In genomic region chr17:7151446-7152100, GRCm38 (mm10) we compare ENCODE assay signal across 21 mouse cellular contexts. TPM values are rescaled to one million over a fixed set of nuclear protein-coding genes. Genes with fewer than 3 reads are reported as not detected.
DNase-seq lines count a peak whose midpoint lies in the region; ATAC-seq and TF ChIP-seq lines count a peak whose summit lies in the region.
"Had no signal": no experiment of that assay in that cellular context is flagged by ENCODE, and none has a peak within 500 bp of the region (broad histone marks: within the 10 kb centered on the region; RNA-seq: fewer than 3 reads in every experiment).

No protein-coding gene starts in this region.

- no peaks in the 10 kb centered on the region for H3K36me3 ChIP-seq in forebrain, embryonic 12.5 days (replicated peaks)
- no peaks in the 10 kb centered on the region for H3K36me3 ChIP-seq in forebrain, embryonic 14.5 days (ENCODE audit: control insufficient read depth, insufficient read depth, low read length)
- H3K36me3 ChIP-seq in hindbrain, postnatal 0 days (ENCODE audit: insufficient read depth, low read length), result no peaks in the 10 kb centered on the region
- no peaks in the 10 kb centered on the region for H3K36me3 ChIP-seq in hindbrain, embryonic 11.5 days (ENCODE audit: control insufficient read depth, insufficient read depth, low read length)
- no peaks in the 10 kb centered on the region for H3K36me3 ChIP-seq in midbrain, embryonic 16.5 days (ENCODE audit: control insufficient read depth, insufficient read depth, low read length)
- H3K36me3 ChIP-seq in midbrain, embryonic 10.5 days, result no peaks in the 10 kb centered on the region
- H3K36me3 ChIP-seq: embryonic facial prominence, embryonic 12.5 days; G1E; heart, embryonic 12.5 days; intestine, embryonic 15.5 days had no signal

- peak overlapping the region; percentile 5; the same call in 1 of the 2 replicates for H3K9ac ChIP-seq in forebrain, embryonic 12.5 days
- no peak overlapping the region for H3K9ac ChIP-seq in forebrain, embryonic 14.5 days (ENCODE audit: low read length)
- no peak overlapping the region for H3K9ac ChIP-seq in hindbrain, postnatal 0 days (replicated peaks; ENCODE audit: low read length)
- H3K9ac ChIP-seq in hindbrain, embryonic 11.5 days (ENCODE audit: low read depth, low read length), result no peak overlapping the region
- H3K9ac ChIP-seq in midbrain, embryonic 16.5 days (ENCODE audit: low read depth, low read length), result no peak overlapping the region
- H3K9ac ChIP-seq: embryonic facial prominence, embryonic 12.5 days; heart, embryonic 12.5 days; intestine, embryonic 15.5 days had no signal

- 80% methylated on average over 6 of the region's 6 CpGs for WGBS in forebrain, embryonic 12.5 days
- WGBS in forebrain, embryonic 14.5 days, result 69% methylated on average over 6 of the region's 6 CpGs
- WGBS in hindbrain, postnatal 0 days, result 53% methylated on average over 6 of the region's 6 CpGs
- WGBS in hindbrain, embryonic 11.5 days, result 78% methylated on average over 6 of the region's 6 CpGs
- 76% methylated on average over 6 of the region's 6 CpGs for WGBS in midbrain, embryonic 16.5 days
- WGBS in midbrain, embryonic 10.5 days, result 88% methylated on average over 6 of the region's 6 CpGs

- DNase-seq in forebrain, embryonic 14.5 days (ENCODE audit: low spot score), result no peak
- no peak for DNase-seq in gastrocnemius, adult 2 months
- DNase-seq in gastrocnemius, postnatal 4 days (ENCODE audit: low spot score in 2 of 2), result no peak
- peak; percentile 60 for DNase-seq in hindbrain, postnatal 0 days (ENCODE audit: low spot score)
- no peak for DNase-seq in hindbrain, embryonic 11.5 days (ENCODE audit: low spot score)
- DNase-seq in midbrain, embryonic 10.5 days (ENCODE audit: low spot score), result no peak
- DNase-seq: adrenal gland, postnatal 10 days; B cell, adult 2 months; cerebellum, adult 11-12 months; cerebellum, adult 9-10 months; cerebellum, postnatal 25 days; gastrocnemius, postnatal 10 days; heart, adult 2 months; kidney, adult 18-20 months had no signal

- intact Hi-C loops in gastrocnemius, adult 2 months (cut with DNase I), result no loop called here

- H3K4me3 ChIP-seq in forebrain, embryonic 12.5 days (replicated peaks), result no peak overlapping the region
- H3K4me3 ChIP-seq in forebrain, embryonic 14.5 days (ENCODE audit: low read depth, low read length), result no peak overlapping the region
- no peak overlapping the region for H3K4me3 ChIP-seq in gastrocnemius, adult 2 months
- no peak overlapping the region for H3K4me3 ChIP-seq in hindbrain, postnatal 0 days (ENCODE audit: low read length)
- H3K4me3 ChIP-seq in hindbrain, embryonic 11.5 days (ENCODE audit: low read depth, low read length), result no peak overlapping the region
- no peak overlapping the region for H3K4me3 ChIP-seq in midbrain, embryonic 16.5 days (ENCODE audit: low read depth, low read length)
- H3K4me3 ChIP-seq in midbrain, embryonic 10.5 days, result no peak overlapping the region
- H3K4me3 ChIP-seq: embryonic facial prominence, embryonic 12.5 days; heart, adult 2 months; heart, embryonic 12.5 days; intestine, embryonic 15.5 days had no signal

- TF ChIP-seq CTCF in gastrocnemius, adult 2 months (IDR thresholded peaks at IDR 0.05), result no peak
- no peak for TF ChIP-seq CTCF in hindbrain, postnatal 0 days (IDR thresholded peaks at IDR 0.05; ENCODE audit: low read depth)

- no peaks in the 10 kb centered on the region for H3K27me3 ChIP-seq in forebrain, embryonic 12.5 days
- H3K27me3 ChIP-seq in forebrain, embryonic 14.5 days (replicated peaks; ENCODE audit: control insufficient read depth, insufficient read depth, low read length), result no peaks in the 10 kb centered on the region
- no peaks in the 10 kb centered on the region for H3K27me3 ChIP-seq in hindbrain, postnatal 0 days (ENCODE audit: insufficient read depth, low read length)
- no peaks in the 10 kb centered on the region for H3K27me3 ChIP-seq in hindbrain, embryonic 11.5 days (ENCODE audit: control insufficient read depth, insufficient read depth, low read length)
- H3K27me3 ChIP-seq in midbrain, embryonic 16.5 days (ENCODE audit: control insufficient read depth, insufficient read depth, low read depth, low read length), result no peaks in the 10 kb centered on the region
- H3K27me3 ChIP-seq in midbrain, embryonic 10.5 days (ENCODE audit: low read depth, poor library complexity, severe bottlenecking), result no peaks in the 10 kb centered on the region
- H3K27me3 ChIP-seq: embryonic facial prominence, embryonic 12.5 days; intestine, embryonic 15.5 days had no signal

- H3K4me1 ChIP-seq in forebrain, embryonic 12.5 days, result peaks cover 3% of the 10 kb centered on the region; the same call in 1 of the 2 replicates
- H3K4me1 ChIP-seq in forebrain, embryonic 14.5 days (ENCODE audit: control insufficient read depth, insufficient read depth, low read length), result no peaks in the 10 kb centered on the region
- H3K4me1 ChIP-seq in hindbrain, postnatal 0 days (ENCODE audit: insufficient read depth, low read length), result no peaks in the 10 kb centered on the region; the same call in 1 of the 2 replicates
- H3K4me1 ChIP-seq in hindbrain, embryonic 11.5 days (replicated peaks; ENCODE audit: control insufficient read depth, insufficient read depth, low read length), result no peaks in the 10 kb centered on the region; the same call in 1 of the 2 replicates
- peaks cover 8% of the 10 kb centered on the region for H3K4me1 ChIP-seq in midbrain, embryonic 16.5 days (ENCODE audit: control insufficient read depth, insufficient read depth, low read length)
- peaks cover 7% of the 10 kb centered on the region for H3K4me1 ChIP-seq in midbrain, embryonic 10.5 days
- H3K4me1 ChIP-seq: embryonic facial prominence, embryonic 12.5 days; intestine, embryonic 15.5 days had no signal

- ATAC-seq in forebrain, embryonic 12.5 days (ENCODE audit: low FRiP score), result no peak
- no peak for ATAC-seq in forebrain, embryonic 14.5 days
- ATAC-seq in hindbrain, postnatal 0 days, result peak; percentile 90
- no peak for ATAC-seq in hindbrain, embryonic 11.5 days (ENCODE audit: low FRiP score)
- peak; percentile 55; the same call in 1 of the 2 replicates for ATAC-seq in midbrain, embryonic 16.5 days
- ATAC-seq: CD4-positive, CD25-positive, alpha-beta regulatory T cell, adult 4 months; intestine, embryonic 15.5 days had no signal

- no peak overlapping the region for H3K27ac ChIP-seq in forebrain, embryonic 12.5 days
- no peak overlapping the region for H3K27ac ChIP-seq in forebrain, embryonic 14.5 days (ENCODE audit: low read depth, low read length)
- H3K27ac ChIP-seq in gastrocnemius, adult 2 months, result peak overlapping the region; percentile 28; the same call in 1 of the 2 replicates
- H3K27ac ChIP-seq in hindbrain, postnatal 0 days, result peak overlapping the region; percentile 56; the same call in 1 of the 2 replicates
- H3K27ac ChIP-seq in hindbrain, embryonic 11.5 days (ENCODE audit: low read depth, low read length), result no peak overlapping the region
- H3K27ac ChIP-seq in midbrain, embryonic 16.5 days (ENCODE audit: low read length), result no peak overlapping the region
- no peak overlapping the region for H3K27ac ChIP-seq in midbrain, embryonic 10.5 days (replicated peaks)
- H3K27ac ChIP-seq: embryonic facial prominence, embryonic 12.5 days; heart, adult 2 months; intestine, embryonic 15.5 days had no signal

- no peaks in the 10 kb centered on the region for H3K9me3 ChIP-seq in forebrain, embryonic 12.5 days
- no peaks in the 10 kb centered on the region for H3K9me3 ChIP-seq in forebrain, embryonic 14.5 days (replicated peaks; ENCODE audit: control insufficient read depth, low read length)
- no peaks in the 10 kb centered on the region for H3K9me3 ChIP-seq in hindbrain, postnatal 0 days (ENCODE audit: low read length)
- H3K9me3 ChIP-seq in hindbrain, embryonic 11.5 days (ENCODE audit: control insufficient read depth, low read length), result no peaks in the 10 kb centered on the region
- no peaks in the 10 kb centered on the region for H3K9me3 ChIP-seq in midbrain, embryonic 16.5 days (replicated peaks; ENCODE audit: control insufficient read depth, low read length, poor library complexity, severe bottlenecking)
- H3K9me3 ChIP-seq in midbrain, embryonic 10.5 days (replicated peaks), result no peaks in the 10 kb centered on the region
- H3K9me3 ChIP-seq: embryonic facial prominence, embryonic 12.5 days; heart, embryonic 12.5 days; intestine, embryonic 15.5 days had no signal

- H3K4me2 ChIP-seq in forebrain, embryonic 12.5 days, result no peak overlapping the region
- no peak overlapping the region for H3K4me2 ChIP-seq in forebrain, embryonic 14.5 days (ENCODE audit: low read length)
- H3K4me2 ChIP-seq in hindbrain, postnatal 0 days (ENCODE audit: low read depth, low read length), result no peak overlapping the region
- H3K4me2 ChIP-seq in hindbrain, embryonic 11.5 days (replicated peaks; ENCODE audit: low read depth, low read length), result no peak overlapping the region
- H3K4me2 ChIP-seq in midbrain, embryonic 16.5 days (ENCODE audit: low read length), result no peak overlapping the region
- H3K4me2 ChIP-seq: embryonic facial prominence, embryonic 12.5 days; heart, embryonic 12.5 days; intestine, embryonic 15.5 days had no signal

RNA-seq across cellular contexts. Expression of gene Rps6ka2, which starts 18.3 kb away (rescaled TPM):
- 23.6 and 27.2 TPM in 2 replicates for polyA plus RNA-seq in forebrain, embryonic 12.5 days (2016; fragmentation: Nextera tagmentation; extraction: Ambion mirVana)
- 18.9 and 21.6 TPM in 2 replicates for polyA plus RNA-seq in forebrain, embryonic 14.5 days (2014; fragmentation: Nextera tagmentation; extraction: Ambion mirVana)
- total RNA-seq in gastrocnemius, adult 2 months (2021), result 100 to 1,000 TPM in 1 of 2 experiments, 10 to 100 TPM in 1; 86.7 to 120 TPM
- total RNA-seq in gastrocnemius, postnatal 4 days (2021), result 10 to 100 TPM; 37.9 to 43.0 TPM
- total RNA-seq in hindbrain, postnatal 0 days (2014; rRNA removed), result 32.7 and 38.9 TPM in 2 replicates
- polyA plus RNA-seq in hindbrain, postnatal 0 days (2015; fragmentation: Nextera tagmentation; extraction: Ambion mirVana), result 14.0 and 15.4 TPM in 2 replicates
- 22.5 and 27.2 TPM in 2 replicates for polyA plus RNA-seq in hindbrain, embryonic 11.5 days (2014; fragmentation: Nextera tagmentation; extraction: Ambion mirVana)
- polyA plus RNA-seq in midbrain, embryonic 16.5 days (2015; fragmentation: Nextera tagmentation; extraction: Ambion mirVana), result 19.6 and 22.1 TPM in 2 replicates
- 21.4 and 24.4 TPM in 2 replicates for polyA plus RNA-seq in midbrain, embryonic 10.5 days (2016; fragmentation: Nextera tagmentation; extraction: Ambion mirVana)
- polyA plus RNA-seq: G1E had no signal

Comparison
In these comparisons a context has a peak if more than half of its experiments do, and no peak if none do; other contexts are left out.
1. ATAC-seq: peak in hindbrain, postnatal 0 days (single experiment) and midbrain, embryonic 16.5 days (single experiment); none in forebrain, embryonic 12.5 days (single experiment), forebrain, embryonic 14.5 days (single experiment) and hindbrain, embryonic 11.5 days (single experiment).
2. H3K27ac ChIP-seq: peak in gastrocnemius, adult 2 months (single experiment) and hindbrain, postnatal 0 days (single experiment); none in forebrain, embryonic 12.5 days (single experiment), forebrain, embryonic 14.5 days (single experiment), hindbrain, embryonic 11.5 days (single experiment), midbrain, embryonic 16.5 days (single experiment) and midbrain, embryonic 10.5 days (single experiment).